8 mouse cellular contexts compared by ENCODE assay signal in genomic region chr2:29603930-29604329, GRCm38 (mm10). TPM values are rescaled to one million over a fixed set of nuclear protein-coding genes. Genes with fewer than 3 reads are reported as not detected.
DNase-seq lines count a peak whose midpoint lies in the region; ATAC-seq lines count a peak whose summit lies in the region.

No protein-coding gene starts in this region.

- no peak overlapping the region for H3K27ac ChIP-seq in kidney, embryonic 16.5 days (ENCODE audit: low read length)
- H3K27ac ChIP-seq in hindbrain, embryonic 14.5 days: no peak overlapping the region

- no peak overlapping the region for H3K9ac ChIP-seq in kidney, embryonic 16.5 days (replicated peaks; ENCODE audit: low read length)
- H3K9ac ChIP-seq in hindbrain, embryonic 14.5 days: no peak overlapping the region

- no peak for ATAC-seq in kidney, embryonic 16.5 days (ENCODE audit: low FRiP score, low TSS enrichment)
- ATAC-seq in erythroid progenitor cell, adult 5-6 weeks (replicated peaks; ENCODE audit: low FRiP score, poor library complexity, severe bottlenecking): peak; percentile 46
- no peak for ATAC-seq in hindbrain, embryonic 14.5 days (ENCODE audit: low FRiP score)
- peak; percentile 40; the same call in 1 of the 2 replicates for ATAC-seq in neutrophil, adult 5-6 weeks (ENCODE audit: extremely low read depth, insufficient number of reproducible peaks, low FRiP score, poor library complexity, severe bottlenecking)

- H3K4me3 ChIP-seq in kidney, embryonic 16.5 days (ENCODE audit: low read length): no peak overlapping the region
- H3K4me3 ChIP-seq in hindbrain, embryonic 14.5 days (replicated peaks; ENCODE audit: low read length): no peak overlapping the region

- 1% methylated on average over 3 of the region's 3 CpGs for WGBS in kidney, embryonic 16.5 days
- WGBS in hindbrain, embryonic 14.5 days: 3% methylated on average over 3 of the region's 3 CpGs

- H3K9me3 ChIP-seq in kidney, embryonic 16.5 days (ENCODE audit: low read length): no peaks in the 10 kb centered on the region
- no peaks in the 10 kb centered on the region for H3K9me3 ChIP-seq in hindbrain, embryonic 14.5 days (ENCODE audit: control insufficient read depth, low read length)

- no peaks in the 10 kb centered on the region for H3K27me3 ChIP-seq in kidney, embryonic 16.5 days (ENCODE audit: insufficient read depth, low read length)
- no peaks in the 10 kb centered on the region for H3K27me3 ChIP-seq in hindbrain, embryonic 14.5 days (ENCODE audit: control insufficient read depth, insufficient read depth, low read length)

- H3K36me3 ChIP-seq in kidney, embryonic 16.5 days (ENCODE audit: insufficient read depth, low read length): no peaks in the 10 kb centered on the region
- H3K36me3 ChIP-seq in hindbrain, embryonic 14.5 days (replicated peaks; ENCODE audit: control insufficient read depth, insufficient read depth): no peaks in the 10 kb centered on the region

- no peak overlapping the region for H3K4me2 ChIP-seq in kidney, embryonic 16.5 days (replicated peaks; ENCODE audit: low read depth, low read length)
- no peak overlapping the region for H3K4me2 ChIP-seq in hindbrain, embryonic 14.5 days (replicated peaks)

- H3K4me1 ChIP-seq in kidney, embryonic 16.5 days (ENCODE audit: insufficient read depth, low read length): no peaks in the 10 kb centered on the region
- H3K4me1 ChIP-seq in hindbrain, embryonic 14.5 days (replicated peaks; ENCODE audit: control insufficient read depth, insufficient read depth, low read length): no peaks in the 10 kb centered on the region

- intact Hi-C loops in left cerebral cortex, postnatal 4 days (cut with DNase I): loop anchor here (5.0 kb wide), 1 partner anchor 407 kb away; no protein-coding TSS in a partner anchor

- DNase-seq in kidney, adult 18-20 months: peak; percentile 86
- peak; percentile 84 for DNase-seq in adrenal gland, postnatal 25 days
- DNase-seq in hindbrain, embryonic 14.5 days (ENCODE audit: low spot score): peak; percentile 79
- peak; percentile 87 for DNase-seq in left cerebral cortex, postnatal 4 days
- peak; percentile 71 for DNase-seq in thymus, postnatal 14 days

RNA-seq across cellular contexts. Expression of gene Rapgef1, which starts 15.6 kb away (rescaled TPM):
- polyA plus RNA-seq in kidney, embryonic 16.5 days (2015; fragmentation: Nextera tagmentation; extraction: Ambion mirVana): 13.3 and 13.6 TPM in 2 replicates
- 47.5 and 49.5 TPM in 2 replicates for total RNA-seq in adrenal gland, postnatal 25 days (2021)
- 8.4 and 9.7 TPM in 2 replicates for total RNA-seq in erythroid progenitor cell, adult 5-6 weeks (2015; ENCODE audit: low replicate concordance)
- total RNA-seq in erythroid progenitor cell, adult 5-6 weeks (2017; ENCODE audit: low replicate concordance): 19.0 and 22.6 TPM in 2 replicates
- polyA plus RNA-seq in hindbrain, embryonic 14.5 days (2014; fragmentation: Nextera tagmentation; extraction: Ambion mirVana): 19.9 and 22.3 TPM in 2 replicates
- total RNA-seq in left cerebral cortex, postnatal 4 days (2021): 100 to 1,000 TPM; 149 to 155 TPM
- total RNA-seq in neutrophil, adult 5-6 weeks (2017): 74.8 and 93.5 TPM in 2 replicates

Comparison
In these comparisons a context has a peak if more than half of its experiments do, and no peak if none do; other contexts are left out.
1. ATAC-seq: peak in erythroid progenitor cell, adult 5-6 weeks (single experiment) and neutrophil, adult 5-6 weeks (single experiment); none in kidney, embryonic 16.5 days (single experiment) and hindbrain, embryonic 14.5 days (single experiment).
2. Peak in every context shown above with its lines, with median percentiles within 50 percentile points of each other: DNase-seq.